Mouse (Mus musculus) limb, embryonic 11.5 days (tissue): Measurements from ENCODE around the gene Rab12. TPM values are rescaled to one million over a fixed set of nuclear protein-coding genes. Genes with fewer than 3 reads are reported as not detected.
A peak's percentile ranks its signal among the peaks of the same experiment; 100 is the strongest.

ENCODE experiments used
- ATAC-seq: fragments of 200-750 bp; cut with Nextera tagmentation; 2 replicates; pipeline ENCODE4 v1.8.0; 2017; ENCODE audit warnings: low read depth; ENCODE audit not compliant: insufficient number of reproducible peaks, low FRiP score, low TSS enrichment
- DNase-seq: peaks from one replicate; pipeline ENCODE4 v3.0.0-alpha.2; 2015; ENCODE audit warnings: low spot score
- H3K27ac ChIP-seq: fragments of 300-500 bp; sonication (generic); replicated peaks from 2 replicates; pipeline ENCODE4 v1.5.1; 2014; ENCODE audit warnings: low read depth, mild to moderate bottlenecking, low read length
- H3K27me3 ChIP-seq: fragments of 300-500 bp; sonication (generic); 2 replicates; pipeline ENCODE4 v1.6.1; 2014; ENCODE audit warnings: mild to moderate bottlenecking, low read length, mixed read lengths; ENCODE audit not compliant: control insufficient read depth, insufficient read depth
- H3K36me3 ChIP-seq: fragments of 300-500 bp; sonication (generic); 2 replicates; pipeline ENCODE4 v1.6.1; 2014; ENCODE audit warnings: mild to moderate bottlenecking, low read length, moderate library complexity, mixed read lengths; ENCODE audit not compliant: control insufficient read depth, insufficient read depth
- H3K4me1 ChIP-seq: fragments of 300-500 bp; sonication (generic); 2 replicates; pipeline ENCODE4 v1.6.1; 2014; ENCODE audit warnings: low read length, mixed read lengths; ENCODE audit not compliant: control insufficient read depth, insufficient read depth
- H3K4me2 ChIP-seq: fragments of 300-500 bp; sonication (generic); 2 replicates; pipeline ENCODE4 v1.6.1; 2014; ENCODE audit warnings: low read depth, mild to moderate bottlenecking, moderate library complexity; ENCODE audit not compliant: severe bottlenecking
- H3K4me3 ChIP-seq: fragments of 300-500 bp; sonication (generic); 2 replicates; pipeline ENCODE4 v1.5.1; 2014; ENCODE audit warnings: low read depth, low read length
- H3K9ac ChIP-seq: fragments of 300-500 bp; sonication (generic); 2 replicates; pipeline ENCODE4 v1.6.1; 2014; ENCODE audit warnings: mild to moderate bottlenecking, low read length
- H3K9me3 ChIP-seq: fragments of 300-500 bp; sonication (generic); 2 replicates; pipeline ENCODE4 v1.6.1; 2016; ENCODE audit warnings: low read length; ENCODE audit not compliant: control insufficient read depth
- WGBS: fragments of 180-500 bp; shearing (Covaris S2); extraction: QIAGEN DNeasy Blood & Tissue Kit; methylation state at CpG from one replicate; pipeline ENCODE4 v1.1.7; 2014; 5-methylcytosine and 5-hydroxymethylcytosine counted together
- polyA plus RNA-seq: library from polyadenylated mRNA; unstranded; fragments of >200 nt; fragmentation: Nextera tagmentation; extraction: Ambion mirVana; gene quantifications from 2 replicates; pipeline ENCODE4 v1.2.1, GENCODE M21; 2014

The Rab12 gene
- polyA plus RNA-seq, 1 experiment from 2014 or later: 41.4 TPM

- H3K4me3 ChIP-seq: no peak overlapping the region
- no peak overlapping the region for H3K4me2 ChIP-seq
- H3K36me3 ChIP-seq: no peaks in the 10 kb centered on the region
- no peaks in the 10 kb centered on the region for H3K9me3 ChIP-seq
- H3K27me3 ChIP-seq: no peaks in the 10 kb centered on the region
- H3K4me1 ChIP-seq: no peaks in the 10 kb centered on the region
- H3K27ac ChIP-seq: no peak overlapping the region
- WGBS: 96% methylated on average over 1 of the region's 1 CpGs
- ATAC-seq (no peak), DNase-seq (no peak)
- H3K9ac ChIP-seq: no peak overlapping the region
Measured at GRCm38 (mm10) chr17:66473205-66473604, 46.3 kb downstream of the Rab12 start.

DNA sequence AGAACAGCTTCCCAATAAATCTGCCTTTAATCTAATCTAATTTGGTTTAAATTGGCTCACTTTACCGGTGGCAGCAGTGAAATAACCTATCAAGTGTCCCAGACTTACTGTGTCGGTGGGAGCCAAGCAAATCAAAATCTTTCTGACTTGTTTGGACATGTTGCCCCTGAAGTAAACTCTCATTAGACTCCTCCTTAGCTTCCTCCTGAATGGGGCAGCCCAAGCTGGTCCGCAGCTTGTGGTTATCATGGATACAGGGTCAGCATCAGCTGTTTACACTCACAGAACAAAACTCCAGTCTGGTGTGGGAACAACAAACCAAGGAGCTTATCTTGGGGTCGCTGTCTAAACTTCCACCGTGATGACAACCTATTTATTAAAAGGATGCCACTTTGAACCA is 47.8 kb downstream of the Rab12 start:
- Histone ChIP-seq H3K4me1 (no peaks in the 10 kb centered on the region), H3K4me2 (no peak overlapping the region), H3K4me3 (no peak overlapping the region), H3K27me3 (no peaks in the 10 kb centered on the region), H3K9ac (no peak overlapping the region), H3K36me3 (no peaks in the 10 kb centered on the region), H3K27ac (no peak overlapping the region), H3K9me3 (no peaks in the 10 kb centered on the region)
- ATAC-seq (no peak), DNase-seq (no peak)
- 66% methylated on average over 5 of the region's 5 CpGs for WGBS

GRCm38 (mm10) chr17:66471252-66471651 is 48.3 kb downstream of the Rab12 start:
- no peaks in the 10 kb centered on the region for H3K4me1 ChIP-seq
- DNase-seq (no peak), ATAC-seq (no peak)
- no peak overlapping the region for H3K4me3 ChIP-seq
- no peaks in the 10 kb centered on the region for H3K36me3 ChIP-seq
- H3K9me3 ChIP-seq: no peaks in the 10 kb centered on the region
- no peak overlapping the region for H3K4me2 ChIP-seq
- no peaks in the 10 kb centered on the region for H3K27me3 ChIP-seq
- 72% methylated on average over 4 of the region's 4 CpGs for WGBS
- H3K27ac ChIP-seq: no peak overlapping the region
- H3K9ac ChIP-seq: no peak overlapping the region

DNA sequence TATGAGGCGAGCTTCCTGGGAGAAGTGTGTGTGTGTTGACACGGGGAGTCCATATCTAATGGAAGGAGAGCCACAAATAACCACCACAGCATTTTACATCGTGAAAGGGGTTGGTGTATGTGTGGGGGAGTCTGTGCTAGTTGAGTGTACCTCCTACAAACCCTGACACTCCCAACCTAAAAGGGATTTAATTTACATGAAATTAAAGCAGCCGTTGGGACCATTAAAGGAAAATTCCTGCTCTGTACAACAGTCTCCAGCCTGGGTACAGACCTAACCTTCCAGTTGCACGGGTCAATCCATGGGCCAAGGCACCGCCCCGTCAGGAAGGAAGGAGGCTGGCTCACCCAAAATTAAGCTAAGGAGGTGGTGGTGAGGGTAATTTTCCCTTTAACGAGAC is 49.5 kb downstream of the Rab12 start:
- Histone ChIP-seq H3K4me3 (no peak overlapping the region), H3K9ac (no peak overlapping the region), H3K36me3 (no peaks in the 10 kb centered on the region), H3K27ac (no peak overlapping the region), H3K9me3 (no peaks in the 10 kb centered on the region), H3K4me2 (no peak overlapping the region), H3K27me3 (no peaks in the 10 kb centered on the region), H3K4me1 (no peaks in the 10 kb centered on the region)
- ATAC-seq: no peak
- no peak for DNase-seq
- WGBS: 50% methylated on average over 8 of the region's 8 CpGs

DNA sequence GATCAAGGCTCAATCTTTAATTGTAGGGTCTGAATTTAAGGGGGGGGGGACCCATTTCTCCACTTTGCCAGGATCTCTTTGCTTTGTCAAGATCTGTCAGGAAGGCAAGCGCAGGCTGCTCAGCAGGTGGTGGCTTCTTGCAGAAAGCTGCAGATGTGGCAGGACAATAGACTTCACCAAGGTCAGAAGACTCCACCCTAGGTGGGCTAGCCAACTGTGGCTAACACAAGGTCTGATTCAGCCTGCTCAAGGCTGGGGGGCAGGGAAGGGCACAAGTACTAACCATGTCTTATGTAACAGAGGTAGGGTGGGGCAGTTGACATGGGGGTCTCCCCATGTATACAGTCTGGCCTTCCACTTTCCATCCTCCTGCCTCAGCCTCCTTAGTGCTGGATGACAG is 62.3 kb downstream of the Rab12 start:
- H3K4me2 ChIP-seq: no peak overlapping the region
- H3K4me3 ChIP-seq: no peak overlapping the region
- 91% methylated on average over 1 of the region's 1 CpGs for WGBS
- H3K9ac ChIP-seq: no peak overlapping the region
- DNase-seq (no peak), ATAC-seq (no peak)
- H3K4me1 ChIP-seq: no peaks in the 10 kb centered on the region
- no peaks in the 10 kb centered on the region for H3K9me3 ChIP-seq
- H3K27me3 ChIP-seq: no peaks in the 10 kb centered on the region
- no peaks in the 10 kb centered on the region for H3K36me3 ChIP-seq
- H3K27ac ChIP-seq: no peak overlapping the region

GRCm38 (mm10) chr17:66451143-66451542 is 68.4 kb downstream of the Rab12 start:
- Histone ChIP-seq H3K9ac (no peak overlapping the region), H3K27me3 (peaks cover 13% of the 10 kb centered on the region; the same call in 1 of the 2 replicates), H3K4me2 (no peak overlapping the region)

GRCm38 (mm10) chr17:66450526-66451070 is 68.9 kb downstream of the Rab12 start:
- 2% methylated on average over 18 of the region's 18 CpGs for WGBS
- Histone ChIP-seq H3K4me2 (peak overlapping the region; percentile 97), H3K27ac (no peak overlapping the region), H3K4me1 (peaks cover 14% of the 10 kb centered on the region; the same call in 1 of the 2 replicates), H3K9ac (no peak overlapping the region), H3K4me3 (peak overlapping the region; percentile 75), H3K36me3 (no peaks in the 10 kb centered on the region), H3K27me3 (peaks cover 13% of the 10 kb centered on the region; the same call in 1 of the 2 replicates), H3K9me3 (no peaks in the 10 kb centered on the region)
- ATAC-seq (no peak), DNase-seq (peak; percentile 34)

More at GRCm38 (mm10) chr17:66451143-66451542, 68.4 kb downstream of the Rab12 start:
- Histone ChIP-seq H3K27ac (no peak overlapping the region), H3K4me1 (peaks cover 14% of the 10 kb centered on the region; the same call in 1 of the 2 replicates), H3K9me3 (no peaks in the 10 kb centered on the region), H3K4me3 (no peak overlapping the region), H3K36me3 (no peaks in the 10 kb centered on the region)
- WGBS: 3% methylated on average over 11 of the region's 11 CpGs
- DNase-seq (peak; percentile 94), ATAC-seq (no peak)

DNA sequence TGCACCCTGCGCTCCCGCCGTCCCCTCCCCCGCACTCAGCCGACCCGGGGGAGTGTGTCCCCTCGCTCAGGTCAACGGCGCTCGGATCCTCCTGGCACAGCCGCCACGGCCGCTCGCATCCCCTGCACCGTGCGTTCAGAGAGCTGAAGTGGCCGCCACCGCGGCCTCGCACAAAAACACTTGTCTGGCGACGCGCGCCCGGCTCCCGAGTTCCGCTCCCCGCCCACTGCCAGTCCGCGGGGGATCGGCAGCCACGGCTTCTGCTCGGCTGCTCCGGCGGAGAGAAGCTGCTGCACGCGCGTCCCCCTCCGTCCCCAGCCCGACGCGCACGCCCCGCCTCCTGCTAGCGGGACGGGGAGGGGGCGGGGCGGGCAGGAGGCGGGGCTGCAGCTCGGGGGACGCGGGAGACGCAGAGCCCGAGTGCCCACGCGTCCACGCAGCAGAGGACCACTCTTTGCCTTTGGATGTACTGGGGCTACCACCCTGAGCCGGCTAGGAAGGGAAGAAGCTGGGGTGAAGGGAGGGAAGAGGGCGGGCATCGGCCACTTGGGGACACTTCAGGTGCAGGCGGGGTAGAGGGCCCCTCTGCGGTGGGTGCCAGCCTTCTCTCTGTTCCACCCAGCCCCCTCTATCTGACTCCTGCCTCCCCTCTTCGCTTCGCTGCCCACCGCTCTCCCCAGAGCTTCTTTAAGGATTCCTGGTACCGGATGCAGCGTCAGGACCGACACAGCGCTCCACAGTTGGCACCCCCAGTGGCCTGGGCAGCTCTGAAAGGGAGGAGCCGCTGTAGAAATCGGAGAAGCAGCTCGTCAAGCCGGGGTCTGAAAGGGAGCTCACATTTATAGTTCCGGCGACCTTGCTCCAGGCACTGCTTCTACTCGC is 69.8 kb downstream of the Rab12 start, which contains the start of gene Mtcl1:
Gene Mtcl1 (minus strand): TSS at position 291 of the 882 bp plus-strand sequence.
- Histone ChIP-seq H3K9ac (peak within 1 kb of the TSS; percentile 76), H3K36me3 (no peaks in the 10 kb centered on the region), H3K27ac (0 out of 2 replicates have a peak within 1 kb of the TSS, but pooled peaks have one; percentile 30), H3K4me3 (peak within 1 kb of the TSS; percentile 75), H3K9me3 (no peaks in the 10 kb centered on the region), H3K4me2 (peak within 1 kb of the TSS; percentile 97), H3K27me3 (peaks cover 13% of the 10 kb centered on the region; the same call in 1 of the 2 replicates), H3K4me1 (peaks cover 14% of the 10 kb centered on the region; the same call in 1 of the 2 replicates)
- DNase-seq (peak; percentile 83), ATAC-seq (peak; percentile 78)
- under 1% methylated on average over 61 of the region's 76 CpGs for WGBS
